Mouse (Mus musculus) embryonic stem cell, embryonic (primary cell): ENCODE measurements at regions not wholly inside any gene's neighbourhood (a gene's known extent, or its start where the extent isn't known, plus 50 kb on each side); places are given as distances from the start of the nearest gene placed in this dataset.

Source experiments
- CTCF ChIA-PET, 4 experiments: fragments of 300-600 bp in 2 of 4; fragments of 350-600 bp in 2 of 4; sonication (Branson Sonifier 250); formaldehyde crosslinking; loops; one replicate each; lab custom pipeline; 2022; ENCODE audit warnings: inconsistent platforms in 2 of 4; lab: Charles Lee
- POLR2A ChIA-PET, 4 experiments: fragments of 300-600 bp in 2 of 4; fragments of 350-600 bp in 2 of 4; sonication (Branson Sonifier 250); formaldehyde crosslinking; loops; one replicate each; lab custom pipeline; 2022; ENCODE audit warnings: antibody characterized with exemption in 4 of 4, inconsistent platforms in 1 of 4; lab: Charles Lee

- POLR2A ChIA-PET: no interaction called here
- CTCF ChIA-PET: no interaction called here
These were observed 55.7 kb upstream of the Egfl6 start for GRCm38 (mm10) chrX:166641256-166641655.

- ChIA-PET CTCF (no interaction called here), POLR2A (no interaction called here)
These were observed 54.7 kb upstream of the Egfl6 start for GRCm38 (mm10) chrX:166640258-166640657.
